Mouse (Mus musculus): Measurements from ENCODE around the gene Stox1. TPM values are rescaled to one million over a fixed set of nuclear protein-coding genes. Genes with fewer than 3 reads are reported as not detected.
"Not testable (repeated sequence)": the region's sequence is repeated elsewhere in the genome, so short reads cannot be mapped to it uniquely, and the experiment has no call there.

The Stox1 gene
- total RNA-seq (2022): under 1 TPM; 0.60 to 0.95 (median 0.77) TPM

DNA sequence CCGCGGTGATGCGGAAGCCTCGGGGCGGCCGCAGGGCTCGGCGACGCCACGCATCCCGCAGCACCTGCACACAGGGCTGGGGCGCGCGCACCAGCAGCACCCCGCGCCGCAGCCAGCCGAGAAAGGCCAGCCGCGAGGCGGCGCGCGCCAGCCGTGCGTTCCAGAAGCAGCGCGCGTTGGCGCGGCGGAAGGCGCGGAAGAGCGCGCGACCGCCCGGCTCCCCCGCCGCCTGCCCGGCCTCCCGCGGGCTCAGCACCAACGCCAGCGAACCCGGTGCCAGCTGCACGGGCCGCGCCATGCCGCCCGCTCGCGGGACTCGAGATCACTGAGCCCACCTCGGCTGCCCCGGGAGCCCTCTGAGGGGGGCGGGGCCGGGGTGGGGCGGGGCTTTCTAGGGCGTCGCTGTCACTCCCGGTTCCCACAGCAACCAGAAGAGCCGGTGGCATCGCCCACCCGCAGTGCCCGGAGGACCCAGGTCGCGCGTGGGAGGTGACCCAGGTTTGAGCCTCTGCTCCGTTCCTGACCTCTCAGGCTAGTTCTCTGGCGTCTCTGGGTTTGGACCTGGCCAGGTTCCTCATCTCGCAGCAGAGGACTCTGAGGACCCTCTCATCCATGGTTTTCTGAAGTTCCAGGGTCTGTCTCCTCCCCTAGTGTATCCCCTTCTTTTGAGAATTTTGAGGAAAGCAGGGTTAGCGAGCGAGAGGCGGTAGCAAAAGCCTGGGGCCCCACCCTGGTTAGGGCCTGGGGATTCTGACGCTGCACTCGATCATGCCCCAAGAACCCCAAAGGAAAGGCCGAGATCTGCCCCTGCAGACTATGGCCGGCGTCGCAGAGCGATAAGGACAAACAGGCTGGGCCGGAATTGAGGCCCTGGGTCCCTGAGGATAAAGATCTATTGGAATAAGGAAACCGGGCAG, at the start of gene Stox1:
TSS of gene Stox1 (minus strand) at position 358 of the 917 bp plus-strand sequence.
- DNase-seq (ENCODE audit: low spot score): no peak

DNA sequence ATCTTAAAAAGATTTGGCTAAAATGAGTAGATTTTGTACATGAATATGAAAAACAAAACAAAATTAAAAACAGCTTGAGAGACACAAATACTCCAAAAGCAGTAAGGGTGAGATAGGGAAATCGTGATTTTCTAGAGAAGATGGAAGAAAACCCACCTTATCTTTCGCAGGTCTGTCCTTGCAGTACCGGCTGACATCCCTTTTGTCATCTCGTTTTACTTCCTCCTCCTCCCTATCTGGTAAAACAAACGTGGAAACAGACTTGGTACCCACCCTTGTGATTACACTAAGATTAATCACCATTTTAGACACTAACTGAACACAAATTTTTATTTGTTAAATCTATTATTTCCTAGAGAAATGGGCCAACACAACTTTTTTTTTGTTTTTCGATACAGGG, 24.9 kb upstream of the Stox1 start:
- DNase-seq (ENCODE audit: low spot score): no peak

GRCm38 (mm10) chr10:62739961-62740737, 14.2 kb upstream of the Stox1 start:
- no peak for DNase-seq (ENCODE audit: low spot score)

- no peak for DNase-seq (ENCODE audit: low spot score)
Observed at GRCm38 (mm10) chr10:62736965-62737688, 11.2 kb upstream of the Stox1 start.

- DNase-seq (ENCODE audit: low spot score): no peak
Observed at GRCm38 (mm10) chr10:62730826-62731225, 4.9 kb upstream of the Stox1 start.

DNA sequence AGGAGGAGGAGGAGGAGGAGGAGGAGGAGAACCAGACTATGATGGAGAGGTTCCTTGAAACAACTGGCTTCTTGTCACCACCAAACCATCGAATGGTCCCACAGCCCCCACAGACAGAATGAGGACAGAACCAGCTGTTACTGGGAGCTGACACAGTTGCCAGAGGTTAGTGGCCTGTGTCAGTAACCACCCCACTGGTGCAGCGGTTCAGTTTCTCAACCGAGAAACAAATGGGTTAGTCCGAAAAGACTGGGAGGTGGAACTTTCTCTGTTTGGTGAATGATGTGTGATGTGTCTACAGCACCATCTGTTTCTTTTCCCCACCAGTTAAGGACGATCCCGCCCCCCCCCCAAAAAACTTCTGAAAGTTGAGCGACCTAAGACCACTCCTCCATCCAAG, 992 bp downstream of the Stox1 start:
- no peak for DNase-seq (ENCODE audit: low spot score)

DNA sequence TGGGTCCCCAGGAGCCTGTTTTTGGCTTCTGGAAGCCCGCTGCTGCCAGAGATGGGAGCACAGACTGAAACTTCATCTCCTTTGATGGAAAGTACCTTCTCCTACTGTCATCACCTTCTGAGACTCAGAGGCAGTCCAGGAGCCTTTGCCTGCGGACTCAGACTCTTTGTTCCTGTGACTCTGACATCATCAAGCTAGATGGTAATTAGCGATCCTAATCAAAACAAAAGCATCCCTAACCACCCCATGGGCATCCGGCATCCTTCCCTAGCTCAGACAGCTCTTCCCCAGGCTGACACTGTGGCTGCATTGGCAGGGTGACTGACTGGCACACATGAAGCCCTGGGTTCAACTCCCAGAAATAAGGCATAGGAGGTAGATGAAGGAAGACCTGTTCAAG, 3.2 kb downstream of the Stox1 start:
- no peak for DNase-seq (ENCODE audit: low spot score)

- not testable (repeated sequence) for DNase-seq (ENCODE audit: low spot score)
Observed at GRCm38 (mm10) chr10:62720574-62720973, 5.4 kb downstream of the Stox1 start.

DNA sequence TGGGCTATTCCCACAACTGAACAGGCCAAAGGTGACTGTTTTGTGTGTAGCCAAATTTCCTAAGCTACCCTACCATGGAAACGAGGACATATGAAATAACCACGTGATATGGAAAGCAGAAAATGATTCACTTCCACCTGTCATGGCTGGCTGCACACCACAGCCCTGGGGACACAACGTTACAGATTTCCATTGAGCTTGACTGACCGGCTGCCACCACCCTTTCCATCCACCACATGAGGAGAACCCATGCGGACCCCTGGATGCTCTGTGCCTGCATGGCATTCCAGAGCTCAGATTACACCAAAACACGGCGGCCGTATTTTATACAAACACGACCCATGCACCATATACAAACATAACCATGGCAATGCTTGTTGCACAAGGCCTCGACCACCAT, 12.5 kb downstream of the Stox1 start:
- no peak for DNase-seq (ENCODE audit: low spot score)

- no peak for DNase-seq (ENCODE audit: low spot score)
Observed at GRCm38 (mm10) chr10:62703579-62703978, 22.3 kb downstream of the Stox1 start.

GRCm38 (mm10) chr10:62702436-62702835, 23.5 kb downstream of the Stox1 start:
- DNase-seq (ENCODE audit: low spot score): no peak

GRCm38 (mm10) chr10:62692771-62693170, 33.2 kb downstream of the Stox1 start:
- no peak for DNase-seq (ENCODE audit: low spot score)

GRCm38 (mm10) chr10:62692244-62692643, 33.7 kb downstream of the Stox1 start:
- no peak for DNase-seq (ENCODE audit: low spot score)

- DNase-seq (ENCODE audit: low spot score): no peak
Observed at GRCm38 (mm10) chr10:62687032-62687674, 38.8 kb downstream of the Stox1 start.

DNA sequence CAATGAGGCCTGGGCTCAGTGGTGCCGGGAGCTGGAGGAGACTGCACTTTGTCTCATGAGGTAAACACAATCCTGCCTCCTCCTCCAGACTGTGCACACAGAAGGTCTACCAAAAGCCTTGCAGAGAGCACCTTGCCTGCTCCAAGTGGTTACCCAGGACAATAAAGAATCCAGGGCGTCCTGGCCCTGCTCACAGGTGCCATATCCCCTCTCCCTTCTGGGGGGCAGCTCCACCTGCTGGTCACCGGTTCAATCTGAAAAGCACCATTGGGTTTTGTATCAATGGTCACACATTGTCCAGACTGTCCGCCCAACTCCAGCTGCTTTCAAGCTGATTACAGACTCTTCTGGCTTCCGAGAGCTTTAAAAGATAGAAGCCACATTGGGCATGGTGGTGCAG, 42.9 kb downstream of the Stox1 start:
- peak; percentile 21 for DNase-seq (ENCODE audit: low spot score)

- no peak for DNase-seq (ENCODE audit: low spot score)
Observed at GRCm38 (mm10) chr10:62679833-62680232, 46.1 kb downstream of the Stox1 start.

DNA sequence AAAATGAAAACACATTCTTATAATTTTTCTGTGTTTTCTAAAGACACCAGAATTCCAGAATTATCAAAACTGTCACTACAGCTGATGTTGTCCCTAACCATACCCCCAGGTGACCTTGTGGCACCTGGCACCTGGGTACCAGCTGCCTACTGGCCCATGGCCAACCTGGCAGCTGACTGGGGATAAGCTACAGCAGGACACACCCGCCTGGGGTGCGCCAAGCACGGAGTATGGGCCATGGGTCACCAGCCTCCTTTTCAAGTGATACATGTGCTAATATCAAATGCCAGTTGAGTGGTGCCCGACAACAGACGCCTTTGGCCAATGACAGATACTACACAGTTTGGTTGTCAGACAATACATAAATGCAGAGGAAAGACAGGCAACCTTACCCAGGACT, 48.6 kb downstream of the Stox1 start:
- DNase-seq (ENCODE audit: low spot score): no peak

GRCm38 (mm10) chr10:62676196-62676595, 49.7 kb downstream of the Stox1 start:
- no peak for DNase-seq (ENCODE audit: low spot score)

GRCm38 (mm10) chr10:62672359-62672758, 53.6 kb downstream of the Stox1 start:
- DNase-seq (ENCODE audit: low spot score): no peak

- DNase-seq (ENCODE audit: low spot score): no peak
Observed at GRCm38 (mm10) chr10:62669245-62669644, 56.7 kb downstream of the Stox1 start.

GRCm38 (mm10) chr10:62668463-62668862, 57.5 kb downstream of the Stox1 start:
- DNase-seq (ENCODE audit: low spot score): no peak

- DNase-seq (ENCODE audit: low spot score): no peak
Observed at GRCm38 (mm10) chr10:62668043-62668442, 57.9 kb downstream of the Stox1 start.

Measured in heart, adult 8-10 months (tissue).